Mouse (Mus musculus) lung, postnatal 25 days (tissue): ENCODE measurements around the gene Hs3st3a1.

ENCODE experiments used
- DNase-seq: peaks from one replicate; pipeline ENCODE4 v3.0.0; 2022; ENCODE audit warnings: low spot score

Hs3st3a1 gene

DNA sequence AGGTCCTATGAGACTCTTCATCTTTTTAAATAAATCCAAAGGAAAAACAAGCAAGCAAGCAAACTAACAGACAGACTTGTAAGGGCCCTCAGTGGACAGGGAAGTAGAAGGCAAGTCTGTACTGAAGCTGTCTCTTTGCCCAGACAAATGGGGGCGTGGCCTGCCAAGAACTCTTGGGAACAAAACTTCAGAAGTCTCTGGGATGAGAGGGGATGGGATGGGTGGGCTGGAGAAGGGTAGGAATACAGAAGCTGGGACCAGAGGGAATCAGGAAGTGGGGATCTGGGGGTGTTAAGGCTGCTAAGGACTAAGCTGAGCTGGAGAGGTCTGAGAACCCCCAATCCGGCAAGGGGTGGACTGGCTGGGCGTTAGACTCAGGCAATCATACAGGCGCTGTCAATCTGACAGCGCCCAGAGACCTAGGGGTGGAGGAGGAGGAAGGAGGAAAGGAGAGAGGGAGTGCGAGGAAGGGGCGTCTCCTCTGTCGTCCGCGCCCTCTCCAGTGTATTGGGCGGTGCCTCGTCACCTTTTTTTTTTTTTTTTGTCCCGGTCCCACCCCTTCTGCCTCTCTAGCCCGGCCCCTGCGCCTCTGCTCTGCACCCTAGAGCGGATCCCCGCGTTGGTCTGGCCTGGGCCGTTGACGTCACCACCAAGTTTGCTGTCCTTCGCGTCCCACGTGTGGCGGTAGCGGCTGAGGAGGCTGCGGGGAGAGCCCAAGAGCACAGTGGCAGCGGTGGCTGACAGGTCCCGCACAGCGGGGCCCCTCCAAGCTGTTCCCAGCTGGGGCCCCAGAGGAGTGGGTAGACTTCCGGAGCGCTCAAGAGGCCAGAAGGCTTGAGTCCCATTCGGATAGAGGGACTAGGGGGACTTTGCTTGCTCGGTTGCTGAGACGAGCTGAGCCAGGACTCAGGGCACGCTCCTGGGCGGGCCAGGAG lies at the start of gene Hs3st3a1:
Gene Hs3st3a1 (plus strand): TSS at position 722 of the 935 bp plus-strand sequence.
- peak; percentile 48 for DNase-seq

DNA sequence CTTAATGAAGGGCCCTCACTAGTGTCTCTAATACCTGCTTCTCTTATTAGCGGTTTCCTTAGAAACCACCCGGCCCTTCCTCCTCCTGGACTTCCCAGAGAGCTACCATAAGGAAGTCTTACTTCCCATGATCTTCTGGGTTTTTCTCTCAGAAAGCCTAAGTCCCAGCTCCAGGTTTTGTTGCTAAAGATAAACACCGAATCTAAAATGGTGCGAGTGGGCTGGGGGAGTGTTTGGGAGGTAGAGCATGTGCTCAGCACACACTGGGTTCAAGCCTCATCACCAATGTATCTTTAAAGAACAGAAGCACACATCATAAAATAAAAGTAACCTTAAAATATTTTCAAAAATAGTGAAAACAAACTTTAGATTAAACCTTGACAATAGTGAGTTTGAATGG lies 48.8 kb upstream of the Hs3st3a1 start:
- no peak for DNase-seq

GRCm38 (mm10) chr11:64396331-64396881 lies 38.7 kb upstream of the Hs3st3a1 start:
- no peak for DNase-seq

GRCm38 (mm10) chr11:64396949-64397348 lies 38.2 kb upstream of the Hs3st3a1 start:
- no peak for DNase-seq

DNA sequence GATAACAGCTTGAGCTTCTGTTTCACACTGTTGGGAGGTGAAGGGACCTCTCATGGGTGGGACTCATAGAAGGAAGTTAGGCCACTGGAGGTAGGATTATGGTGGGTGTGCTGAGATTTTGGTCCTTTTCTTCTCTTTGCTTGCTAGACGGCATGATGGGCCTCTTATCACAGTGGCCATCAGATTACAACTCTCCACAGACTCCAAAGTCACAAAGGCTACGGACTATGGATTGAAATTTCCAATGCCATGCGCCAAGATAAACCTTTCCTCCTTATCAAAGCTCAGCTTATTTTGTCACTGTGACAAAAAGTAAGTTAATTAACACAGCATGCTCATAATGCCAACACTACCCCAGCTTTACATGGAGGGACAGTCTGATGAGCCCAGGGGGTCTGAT lies 37.5 kb upstream of the Hs3st3a1 start:
- DNase-seq = no peak

- DNase-seq = no peak
These were observed 34.5 kb upstream of the Hs3st3a1 start for GRCm38 (mm10) chr11:64400534-64401093.

- no peak for DNase-seq
These were observed 16.2 kb upstream of the Hs3st3a1 start for GRCm38 (mm10) chr11:64418969-64419368.

DNA sequence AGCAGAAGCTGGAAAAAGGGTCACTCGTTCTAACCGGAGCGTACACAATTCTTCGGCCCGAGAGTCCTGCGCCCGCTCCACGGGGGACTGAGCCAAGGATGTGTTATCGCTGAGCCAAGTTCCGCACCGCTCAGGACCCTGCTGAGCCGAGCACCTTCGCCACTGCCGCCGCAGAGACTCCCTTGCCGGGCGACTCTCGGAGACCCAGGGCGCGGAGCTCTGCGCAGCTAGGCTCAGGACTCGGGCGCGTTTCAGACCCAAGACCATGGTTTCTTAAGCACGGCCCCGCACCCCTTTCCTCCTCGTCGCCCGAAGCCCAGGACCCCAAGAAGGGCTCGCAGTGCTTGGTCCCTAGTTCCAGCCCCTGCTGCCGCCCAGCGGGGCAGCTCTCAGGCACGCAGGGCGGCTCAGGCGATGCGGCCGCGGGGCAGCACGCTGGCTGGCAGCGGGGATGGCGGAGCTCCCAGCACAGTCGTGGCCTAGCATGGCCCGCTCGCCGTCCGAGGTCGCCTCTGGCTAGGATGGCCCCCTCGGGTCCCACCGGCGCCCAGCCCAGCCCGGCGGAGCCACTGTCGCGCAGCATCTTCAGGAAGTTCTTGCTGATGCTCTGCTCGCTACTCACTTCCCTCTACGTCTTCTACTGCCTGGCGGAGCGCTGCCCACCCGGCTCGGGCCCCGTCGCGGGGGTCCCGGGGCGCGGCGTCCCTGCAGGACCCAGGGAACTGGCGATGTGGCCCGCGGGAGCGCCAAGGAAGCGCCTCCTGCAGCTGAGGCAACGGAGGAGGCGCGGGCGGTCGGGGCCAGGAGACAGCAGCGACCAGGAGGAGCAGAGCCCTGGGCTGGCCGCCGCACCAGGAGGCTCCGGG lies 647 bp downstream of the Hs3st3a1 start:
- DNase-seq = peak; percentile 17

DNA sequence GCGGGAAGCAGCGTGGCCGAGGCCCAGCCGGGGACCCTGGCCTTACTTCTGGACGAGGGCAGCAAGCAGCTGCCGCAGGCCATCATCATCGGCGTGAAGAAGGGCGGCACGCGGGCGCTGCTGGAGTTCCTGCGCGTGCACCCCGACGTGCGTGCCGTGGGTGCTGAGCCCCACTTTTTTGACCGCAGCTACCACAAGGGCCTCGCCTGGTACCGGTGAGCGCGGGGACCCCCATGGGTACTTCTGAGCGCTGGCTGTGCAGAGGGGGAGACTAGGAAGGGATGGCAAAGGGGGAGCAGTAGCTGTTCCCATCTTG lies 1.2 kb downstream of the Hs3st3a1 start, which contains the start of gene F930015N05Rik:
Gene F930015N05Rik (minus strand): TSS at position 242 of the 316 bp plus-strand sequence.
- DNase-seq = no peak

GRCm38 (mm10) chr11:64436791-64437298 lies 1.7 kb downstream of the Hs3st3a1 start:
- no peak for DNase-seq

- no peak for DNase-seq
These were observed 2.6 kb downstream of the Hs3st3a1 start for GRCm38 (mm10) chr11:64437721-64438120.

- DNase-seq = no peak
These were observed 3.8 kb downstream of the Hs3st3a1 start for GRCm38 (mm10) chr11:64438909-64439308.

DNA sequence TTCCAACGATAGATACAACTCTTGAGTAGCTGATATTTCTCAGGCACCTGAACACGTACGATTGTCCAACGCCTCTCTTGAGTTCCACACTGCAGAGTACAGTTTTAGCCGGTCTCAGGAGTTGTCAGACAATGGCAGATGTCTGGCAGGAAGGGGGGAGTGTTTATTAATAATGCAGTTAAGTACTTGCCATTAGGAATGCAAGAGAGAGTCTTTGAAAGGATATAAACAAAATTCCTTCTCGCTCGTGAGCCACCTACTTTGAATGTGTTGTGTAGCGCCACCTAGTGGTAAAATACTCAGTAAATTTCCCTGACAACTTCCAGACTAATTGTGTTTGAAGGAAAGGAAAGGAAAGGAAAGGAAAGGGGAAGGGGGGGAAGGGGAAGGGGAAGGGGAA lies 7.0 kb downstream of the Hs3st3a1 start:
- peak; percentile 70 for DNase-seq

GRCm38 (mm10) chr11:64442701-64443100 lies 7.6 kb downstream of the Hs3st3a1 start:
- DNase-seq = no peak

DNA sequence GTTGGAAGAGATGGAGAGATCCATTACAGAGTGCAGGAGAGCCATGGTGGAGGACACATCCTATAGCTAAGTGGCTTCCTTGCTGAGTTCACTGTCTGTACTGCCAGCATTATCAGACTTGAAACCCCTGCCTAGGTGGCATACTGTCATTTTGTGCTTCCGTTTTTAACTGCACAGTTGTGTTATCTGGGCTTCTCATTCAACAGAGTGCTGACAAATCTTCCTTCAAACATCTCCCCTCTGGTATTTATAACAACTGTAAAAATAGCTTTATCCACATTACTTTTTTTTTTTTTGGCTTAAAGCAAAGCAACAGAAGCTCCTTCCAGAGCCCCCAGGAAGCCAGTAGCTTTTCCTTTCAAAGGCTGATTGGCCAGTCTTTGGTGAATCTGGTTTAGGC lies 10.1 kb downstream of the Hs3st3a1 start:
- no peak for DNase-seq

DNA sequence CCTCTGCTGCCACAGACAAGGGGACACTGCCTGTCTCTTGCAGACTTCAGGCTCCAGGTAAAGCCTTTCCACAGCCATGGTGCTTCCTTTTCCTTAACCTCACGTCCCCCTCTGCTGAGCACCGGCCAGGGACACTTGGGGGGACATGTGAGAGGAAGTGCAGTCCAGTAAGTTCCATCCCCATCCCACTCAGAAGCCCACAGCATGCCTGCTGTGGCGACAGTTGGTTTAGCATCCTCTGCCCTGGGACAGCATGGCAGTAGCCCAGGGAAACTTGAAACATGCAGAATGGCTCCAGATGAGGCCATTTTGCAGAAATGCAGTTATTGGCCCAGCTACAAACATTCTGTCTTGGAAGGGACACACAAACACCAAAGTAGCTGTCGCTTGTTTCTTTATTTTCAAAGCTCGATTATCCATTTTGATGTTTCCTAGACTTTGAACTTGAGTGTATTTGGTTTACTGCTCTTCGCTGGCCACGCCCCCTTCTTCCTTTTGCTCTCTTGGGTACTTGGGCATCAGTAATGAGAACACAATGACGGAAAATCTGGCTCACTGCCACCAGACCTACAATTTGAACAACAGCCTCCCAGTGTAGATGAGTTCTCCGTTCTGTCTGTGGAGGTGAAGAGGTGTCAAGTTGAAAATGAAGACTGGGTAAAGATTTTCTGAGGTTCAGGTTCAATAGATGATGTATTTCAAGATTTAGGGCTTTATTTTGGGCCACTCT lies 13.6 kb downstream of the Hs3st3a1 start:
- DNase-seq = peak; percentile 9

DNA sequence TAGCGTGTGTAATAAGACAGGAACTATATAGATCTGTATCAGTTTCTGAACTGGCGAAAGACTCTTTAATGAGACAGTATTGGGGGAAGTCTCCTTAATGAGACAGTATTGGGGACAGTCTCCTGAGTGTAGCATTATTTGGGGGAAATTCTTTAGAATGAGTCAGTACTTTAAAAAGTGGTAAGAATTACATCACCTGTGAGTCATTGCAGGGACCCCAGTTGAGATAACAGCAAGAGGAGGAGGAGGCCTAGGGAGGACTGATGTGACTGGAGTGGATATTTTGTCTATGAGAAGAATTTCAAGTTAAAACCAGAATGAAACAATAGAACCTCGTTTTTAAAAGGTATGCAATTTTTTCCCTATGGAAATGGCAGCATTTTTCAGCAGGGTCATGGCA lies 26.6 kb downstream of the Hs3st3a1 start:
- no peak for DNase-seq

DNA sequence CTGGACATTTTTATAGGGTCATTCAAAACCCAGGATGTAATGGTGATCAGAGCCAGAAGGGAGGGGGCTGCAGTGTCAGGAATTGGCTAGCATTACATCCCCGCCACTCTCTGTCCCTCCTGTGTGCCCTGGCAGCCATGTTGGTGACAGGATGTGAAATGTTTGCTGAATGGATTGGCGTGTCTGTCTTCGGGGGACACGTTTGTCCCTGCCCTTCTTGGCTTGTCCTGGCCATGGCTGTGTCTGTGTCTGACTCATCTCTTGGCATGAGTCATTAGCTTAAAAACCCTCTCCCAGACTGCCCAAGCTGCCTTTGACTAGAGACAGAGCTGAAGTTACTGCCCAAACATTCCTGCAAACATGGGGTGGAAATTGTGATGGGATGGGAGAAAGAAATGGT lies 33.6 kb downstream of the Hs3st3a1 start:
- peak; percentile 0 for DNase-seq

GRCm38 (mm10) chr11:64470689-64471088 lies 35.6 kb downstream of the Hs3st3a1 start:
- DNase-seq = no peak

DNA sequence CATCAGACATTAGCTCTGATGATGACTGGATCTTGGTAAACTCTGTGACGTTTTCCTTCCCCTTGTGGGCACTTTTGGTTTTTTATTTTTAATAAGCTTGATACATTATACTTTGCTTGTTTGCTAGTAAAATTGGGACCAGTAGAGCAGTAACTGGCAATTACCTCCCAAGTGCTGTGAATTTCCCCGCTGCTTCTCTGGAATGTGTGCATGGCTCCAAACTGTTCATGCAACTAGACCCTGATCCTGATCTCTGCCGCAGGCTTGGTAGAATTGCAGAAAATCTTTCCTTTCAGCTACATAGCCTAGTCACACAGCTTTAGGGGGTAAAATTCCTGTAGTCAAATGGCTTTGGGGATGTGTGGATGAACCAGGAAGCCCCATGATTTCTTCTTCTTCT lies 38.5 kb downstream of the Hs3st3a1 start:
- no peak for DNase-seq

DNA sequence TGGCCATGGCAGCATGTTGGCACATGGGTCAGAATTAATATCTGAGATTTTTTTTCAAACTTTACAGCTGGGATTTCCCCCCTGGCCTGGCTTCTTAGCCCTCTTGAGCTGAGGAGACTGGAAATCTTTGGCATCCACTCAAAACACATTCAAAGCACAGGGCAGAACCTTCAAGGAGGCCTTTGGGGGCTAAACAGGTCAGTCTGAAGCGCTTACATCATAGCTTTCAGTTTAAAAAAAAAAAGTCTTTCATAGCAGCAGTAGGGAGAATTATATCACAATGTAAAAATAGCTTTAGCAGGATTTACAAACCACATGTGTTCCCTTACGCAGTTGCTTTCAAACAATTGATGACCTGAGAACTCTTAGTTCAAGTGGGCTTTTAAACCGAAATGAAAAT lies 46.3 kb downstream of the Hs3st3a1 start:
- peak; percentile 35 for DNase-seq
